Mouse (Mus musculus): ENCODE results near the gene Plcb1. TPM values are rescaled to one million over a fixed set of nuclear protein-coding genes. Genes with fewer than 3 reads are reported as not detected.
A peak's percentile ranks its signal among the peaks of the same experiment; 100 is the strongest.

Gene Plcb1
- polyA plus RNA-seq (2016; fragmentation: Nextera tagmentation; extraction: Ambion mirVana) = 4.4 and 4.9 TPM in 2 replicates

GRCm38 (mm10) chr2:134785970-134786855 is at the start of gene Plcb1:
TSS of gene Plcb1 (plus strand) at chr2:134786067.
- WGBS (ENCODE audit: insufficient replicate concordance) = 3% methylated on average over 86 of the region's 88 CpGs
- Histone ChIP-seq H3K4me2 (peak within 1 kb of the TSS; percentile 71), H3K36me3 (no peaks in the 10 kb centered on the region), H3K27ac (0 out of 2 replicates have a peak within 1 kb of the TSS, but pooled peaks have one; percentile 51), H3K4me3 (peak within 1 kb of the TSS; percentile 60), H3K27me3 (replicated peaks) (peaks cover 34% of the 10 kb centered on the region), H3K4me1 (no peaks in the 10 kb centered on the region), H3K9ac (peak within 1 kb of the TSS; percentile 52), H3K9me3 (replicated peaks) (no peaks in the 10 kb centered on the region)
- peak; percentile 87 for ATAC-seq

- H3K9ac ChIP-seq = no peak overlapping the region
- H3K4me1 ChIP-seq = no peaks in the 10 kb centered on the region
- ATAC-seq = no peak
- no peak overlapping the region for H3K4me2 ChIP-seq
- H3K27me3 ChIP-seq (replicated peaks) = no peaks in the 10 kb centered on the region
- 0 out of 2 replicates have a peak, but pooled peaks cover 4% of the 10 kb centered on the region for H3K9me3 ChIP-seq (replicated peaks)
- H3K36me3 ChIP-seq = no peaks in the 10 kb centered on the region
- no peak overlapping the region for H3K27ac ChIP-seq
- H3K4me3 ChIP-seq = no peak overlapping the region
Measured at GRCm38 (mm10) chr2:134755537-134755936, 30.3 kb upstream of the Plcb1 start.

GRCm38 (mm10) chr2:134756086-134756485 is 29.8 kb upstream of the Plcb1 start:
- 29% methylated on average over 1 of the region's 1 CpGs for WGBS (ENCODE audit: insufficient replicate concordance)
- ATAC-seq = no peak
- Histone ChIP-seq H3K27ac (no peak overlapping the region), H3K9me3 (replicated peaks) (0 out of 2 replicates have a peak, but pooled peaks cover 4% of the 10 kb centered on the region), H3K4me3 (no peak overlapping the region), H3K36me3 (no peaks in the 10 kb centered on the region), H3K4me2 (no peak overlapping the region), H3K9ac (no peak overlapping the region), H3K27me3 (replicated peaks) (no peaks in the 10 kb centered on the region), H3K4me1 (no peaks in the 10 kb centered on the region)

- Histone ChIP-seq H3K36me3 (no peaks in the 10 kb centered on the region), H3K4me2 (no peak overlapping the region), H3K9ac (no peak overlapping the region), H3K27me3 (replicated peaks) (no peaks in the 10 kb centered on the region), H3K27ac (no peak overlapping the region), H3K4me3 (no peak overlapping the region), H3K9me3 (replicated peaks) (no peaks in the 10 kb centered on the region), H3K4me1 (no peaks in the 10 kb centered on the region)
- no peak for ATAC-seq
- 68% methylated on average over 1 of the region's 1 CpGs for WGBS (ENCODE audit: insufficient replicate concordance)
Measured at GRCm38 (mm10) chr2:134761029-134761428, 24.8 kb upstream of the Plcb1 start.

GRCm38 (mm10) chr2:134763406-134763990 is 22.4 kb upstream of the Plcb1 start:
- 85% methylated on average over 8 of the region's 8 CpGs for WGBS (ENCODE audit: insufficient replicate concordance)
- H3K9ac ChIP-seq = no peak overlapping the region
- H3K9me3 ChIP-seq (replicated peaks) = no peaks in the 10 kb centered on the region
- no peaks in the 10 kb centered on the region for H3K4me1 ChIP-seq
- H3K27ac ChIP-seq = no peak overlapping the region
- H3K27me3 ChIP-seq (replicated peaks) = no peaks in the 10 kb centered on the region
- no peak overlapping the region for H3K4me3 ChIP-seq
- H3K4me2 ChIP-seq = no peak overlapping the region
- no peaks in the 10 kb centered on the region for H3K36me3 ChIP-seq
- no peak for ATAC-seq

- Histone ChIP-seq H3K27ac (no peak overlapping the region), H3K9ac (no peak overlapping the region), H3K4me3 (no peak overlapping the region), H3K4me1 (no peaks in the 10 kb centered on the region), H3K4me2 (no peak overlapping the region), H3K27me3 (replicated peaks) (no peaks in the 10 kb centered on the region), H3K36me3 (no peaks in the 10 kb centered on the region), H3K9me3 (replicated peaks) (no peaks in the 10 kb centered on the region)
- 71% methylated on average over 2 of the region's 2 CpGs for WGBS (ENCODE audit: insufficient replicate concordance)
- no peak for ATAC-seq
Measured at GRCm38 (mm10) chr2:134764506-134764905, 21.4 kb upstream of the Plcb1 start.

- no peak for ATAC-seq
- no peak overlapping the region for H3K9ac ChIP-seq
- H3K4me2 ChIP-seq = no peak overlapping the region
- no peaks in the 10 kb centered on the region for H3K4me1 ChIP-seq
- H3K9me3 ChIP-seq (replicated peaks) = no peaks in the 10 kb centered on the region
- 52% methylated on average over 5 of the region's 5 CpGs for WGBS (ENCODE audit: insufficient replicate concordance)
- H3K27me3 ChIP-seq (replicated peaks) = 0 out of 2 replicates have a peak, but pooled peaks cover 4% of the 10 kb centered on the region
- H3K36me3 ChIP-seq = no peaks in the 10 kb centered on the region
- no peak overlapping the region for H3K27ac ChIP-seq
- no peak overlapping the region for H3K4me3 ChIP-seq
Measured at GRCm38 (mm10) chr2:134779826-134780225, 6.0 kb upstream of the Plcb1 start.

- no peaks in the 10 kb centered on the region for H3K4me1 ChIP-seq
- no peak overlapping the region for H3K9ac ChIP-seq
- no peak for ATAC-seq
- no peak overlapping the region for H3K4me3 ChIP-seq
- H3K4me2 ChIP-seq = no peak overlapping the region
- no peaks in the 10 kb centered on the region for H3K36me3 ChIP-seq
- no peaks in the 10 kb centered on the region for H3K9me3 ChIP-seq (replicated peaks)
- H3K27me3 ChIP-seq (replicated peaks) = peaks cover 7% of the 10 kb centered on the region
- no peak overlapping the region for H3K27ac ChIP-seq
Measured at GRCm38 (mm10) chr2:134780316-134780715, 5.6 kb upstream of the Plcb1 start.

GRCm38 (mm10) chr2:134786856-134787250 is 986 bp downstream of the Plcb1 start:
- H3K4me2 ChIP-seq = peak overlapping the region; percentile 71
- H3K36me3 ChIP-seq = no peaks in the 10 kb centered on the region
- ATAC-seq = no peak
- H3K27ac ChIP-seq = no peak overlapping the region
- H3K9ac ChIP-seq = peak overlapping the region; percentile 52; the same call in 1 of the 2 replicates
- H3K9me3 ChIP-seq (replicated peaks) = no peaks in the 10 kb centered on the region
- 10% methylated on average over 6 of the region's 6 CpGs for WGBS (ENCODE audit: insufficient replicate concordance)
- peak overlapping the region; percentile 60 for H3K4me3 ChIP-seq
- no peaks in the 10 kb centered on the region for H3K4me1 ChIP-seq
- peaks cover 34% of the 10 kb centered on the region for H3K27me3 ChIP-seq (replicated peaks)

GRCm38 (mm10) chr2:134787336-134788095 is 1.6 kb downstream of the Plcb1 start:
- no peaks in the 10 kb centered on the region for H3K36me3 ChIP-seq
- H3K9me3 ChIP-seq (replicated peaks) = no peaks in the 10 kb centered on the region
- H3K4me1 ChIP-seq = no peaks in the 10 kb centered on the region
- H3K27ac ChIP-seq = no peak overlapping the region
- H3K4me3 ChIP-seq = no peak overlapping the region
- H3K27me3 ChIP-seq (replicated peaks) = peaks cover 34% of the 10 kb centered on the region
- H3K9ac ChIP-seq = no peak overlapping the region
- ATAC-seq = no peak
- 53% methylated on average over 12 of the region's 12 CpGs for WGBS (ENCODE audit: insufficient replicate concordance)
- peak overlapping the region; percentile 71 for H3K4me2 ChIP-seq

GRCm38 (mm10) chr2:134792926-134793325 is 7.1 kb downstream of the Plcb1 start:
- 67% methylated on average over 7 of the region's 7 CpGs for WGBS (ENCODE audit: insufficient replicate concordance)
- H3K36me3 ChIP-seq = no peaks in the 10 kb centered on the region
- H3K4me2 ChIP-seq = 0 out of 2 replicates have a peak overlapping the region, but pooled peaks have one; percentile 0
- no peaks in the 10 kb centered on the region for H3K9me3 ChIP-seq (replicated peaks)
- no peak overlapping the region for H3K4me3 ChIP-seq
- no peak overlapping the region for H3K9ac ChIP-seq
- H3K4me1 ChIP-seq = no peaks in the 10 kb centered on the region
- peaks cover 1% of the 10 kb centered on the region; the same call in 1 of the 2 replicates for H3K27me3 ChIP-seq (replicated peaks)
- H3K27ac ChIP-seq = no peak overlapping the region
- ATAC-seq = no peak

- Histone ChIP-seq H3K4me2 (no peak overlapping the region), H3K27ac (no peak overlapping the region), H3K9ac (no peak overlapping the region), H3K4me1 (no peaks in the 10 kb centered on the region), H3K36me3 (no peaks in the 10 kb centered on the region), H3K27me3 (replicated peaks) (no peaks in the 10 kb centered on the region), H3K4me3 (no peak overlapping the region), H3K9me3 (replicated peaks) (no peaks in the 10 kb centered on the region)
- WGBS (ENCODE audit: insufficient replicate concordance) = 70% methylated on average over 1 of the region's 1 CpGs
- no peak for ATAC-seq
Measured at GRCm38 (mm10) chr2:134800226-134800625, 14.4 kb downstream of the Plcb1 start.
